Mouse (Mus musculus): ENCODE measurements around the gene Adam21.
A peak's percentile ranks its signal among the peaks of the same experiment; 100 is the strongest.
"Not testable (repeated sequence)": the region's sequence is repeated elsewhere in the genome, so short reads cannot be mapped to it uniquely, and the experiment has no call there.

Adam21 gene

GRCm38 (mm10) chr12:81568374-81568773, at the start of gene Adam21:
Gene Adam21, minus strand, starts transcription at chr12:81568474.
- no peak for DNase-seq (ENCODE audit: low spot score in 2 of 2)

- DNase-seq (ENCODE audit: low spot score in 2 of 2): no peak
Measured at GRCm38 (mm10) chr12:81616980-81617379, 48.7 kb upstream of the Adam21 start.

DNA sequence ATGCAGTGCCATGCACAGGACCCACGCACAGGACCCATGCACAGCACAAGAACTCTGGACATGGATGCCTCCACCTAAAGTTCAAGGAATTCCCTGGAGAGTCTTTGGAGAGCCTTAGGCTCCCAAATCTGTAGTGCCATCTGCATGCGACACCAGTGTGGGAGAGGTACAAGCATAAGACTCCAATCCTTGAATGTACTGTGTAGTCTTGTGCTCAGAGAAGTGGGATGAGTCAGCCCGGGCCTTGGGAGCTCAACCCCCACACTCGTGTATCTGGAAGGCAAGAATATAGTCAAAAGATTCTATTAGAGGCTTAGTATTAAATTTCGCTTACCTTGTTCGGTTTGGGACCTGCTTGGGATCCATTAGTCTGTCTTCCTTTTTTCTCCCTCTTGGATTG, 47.5 kb upstream of the Adam21 start:
- no peak for DNase-seq (ENCODE audit: low spot score in 2 of 2)

- DNase-seq (ENCODE audit: low spot score in 2 of 2): no peak
Measured at GRCm38 (mm10) chr12:81609445-81609844, 41.2 kb upstream of the Adam21 start.

DNA sequence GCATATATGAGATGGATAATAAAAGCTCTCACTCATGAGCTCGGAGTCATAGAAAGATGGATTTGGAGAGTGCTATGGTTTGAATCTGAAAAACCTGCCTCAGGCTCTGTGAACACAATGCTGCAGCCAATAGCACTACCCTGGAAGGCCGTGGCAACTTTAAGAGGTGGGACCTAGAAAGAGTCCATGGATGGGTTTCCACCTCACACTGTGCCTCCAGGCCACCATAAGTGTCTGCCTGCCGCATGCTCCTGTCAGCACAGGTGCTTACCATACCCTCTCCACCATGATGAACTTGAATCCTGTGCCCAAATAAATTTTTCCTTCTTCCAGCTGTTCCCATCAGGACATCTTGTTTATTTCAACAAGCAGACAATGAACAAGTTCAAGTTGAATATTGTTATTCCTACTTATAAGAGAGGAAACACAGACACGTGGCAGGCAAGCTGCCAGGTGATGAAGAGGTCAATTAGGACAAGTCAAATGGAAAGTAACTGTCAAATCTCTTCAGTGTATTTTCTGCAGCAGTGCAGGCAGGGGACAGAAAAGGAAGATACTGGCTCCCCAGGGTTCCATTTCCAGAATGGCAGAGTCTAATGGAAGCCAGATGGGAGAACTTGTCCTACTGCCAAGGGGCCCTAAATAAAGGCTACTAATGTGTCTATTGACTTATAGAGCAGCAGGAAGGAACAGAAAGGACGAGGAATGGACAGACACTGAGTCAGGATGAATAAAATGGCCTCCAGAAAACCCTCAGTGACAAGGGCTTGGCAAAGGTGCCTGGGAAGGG, 36.9 kb upstream of the Adam21 start:
- DNase-seq (ENCODE audit: low spot score in 2 of 2): no peak

GRCm38 (mm10) chr12:81596547-81597262, 28.4 kb upstream of the Adam21 start:
- DNase-seq (ENCODE audit: low spot score in 2 of 2): no peak

GRCm38 (mm10) chr12:81594902-81595671, 26.8 kb upstream of the Adam21 start, which contains the start of gene Med6:
Gene Med6, minus strand, starts transcription at chr12:81595008.
- peak; percentile 80 to 89 for DNase-seq (ENCODE audit: low spot score in 2 of 2)

- DNase-seq (ENCODE audit: low spot score in 2 of 2): no peak
Measured at GRCm38 (mm10) chr12:81567931-81568330, 343 bp downstream of the Adam21 start.

GRCm38 (mm10) chr12:81564173-81564572, 4.1 kb downstream of the Adam21 start:
- no peak for DNase-seq (ENCODE audit: low spot score in 2 of 2)

GRCm38 (mm10) chr12:81549286-81549685, 19.0 kb downstream of the Adam21 start:
- no peak for DNase-seq (ENCODE audit: low spot score in 2 of 2)

DNA sequence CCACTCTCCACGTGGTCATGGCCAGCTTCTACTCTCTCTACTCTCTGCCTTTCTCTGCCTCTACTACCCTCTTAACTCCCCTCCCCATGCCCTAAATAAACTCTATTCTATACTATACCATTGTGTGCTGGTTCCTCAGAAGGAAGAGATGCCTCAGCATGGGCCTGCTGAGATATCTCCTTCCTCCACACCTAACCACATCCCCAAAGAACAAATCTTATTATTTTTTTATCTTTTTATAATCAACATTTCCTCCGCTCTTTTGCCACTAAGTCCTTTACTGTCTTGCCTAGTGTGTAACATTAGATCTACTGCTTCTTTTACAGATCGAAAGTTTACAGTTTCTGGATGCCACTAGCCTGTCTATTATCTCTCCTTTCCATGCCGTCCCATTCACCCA, 21.1 kb downstream of the Adam21 start:
- DNase-seq (ENCODE audit: low spot score in 2 of 2): no peak

GRCm38 (mm10) chr12:81533029-81533419, 35.2 kb downstream of the Adam21 start:
- no peak for DNase-seq (ENCODE audit: low spot score in 2 of 2)

GRCm38 (mm10) chr12:81532316-81533028, 35.8 kb downstream of the Adam21 start, which contains the start of the genes Gm20498 and Synj2bp:
Gene Gm20498, minus strand, starts transcription at chr12:81532905.
Gene Synj2bp, minus strand, starts transcription at chr12:81532911.
- DNase-seq (ENCODE audit: low spot score in 2 of 2): peak; percentile 56 to 69

GRCm38 (mm10) chr12:81530587-81530986, 37.7 kb downstream of the Adam21 start:
- not testable (repeated sequence) for DNase-seq (ENCODE audit: low spot score in 2 of 2)

Measured in spleen, postnatal 14 days (tissue).